Mouse (Mus musculus): ENCODE measurements around the gene Kif27.

DNA sequence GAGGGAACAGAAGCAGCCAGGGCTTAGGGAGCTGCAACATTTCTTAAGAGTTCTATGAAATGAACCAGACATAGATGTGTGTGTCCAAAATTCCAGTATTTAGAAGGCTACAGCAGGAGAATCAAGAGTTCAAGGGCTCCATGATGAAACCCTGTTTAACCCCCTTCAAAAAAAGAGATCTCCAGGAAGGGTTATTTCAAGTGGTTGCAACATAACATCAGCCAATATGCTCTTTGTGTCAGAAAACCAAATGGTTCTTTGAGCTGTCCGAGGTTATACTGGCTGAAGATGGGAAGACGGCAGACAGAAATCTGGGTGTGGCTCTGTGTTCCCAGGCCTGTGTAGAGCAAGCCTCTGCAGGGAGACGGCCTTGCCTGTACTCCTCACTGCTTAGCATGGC is 63.3 kb downstream of the Kif27 start:
- no peak for TF ChIP-seq POLR2A (IDR thresholded peaks at IDR 0.05; ENCODE audit: low read depth, low read length)
- TF ChIP-seq CTCF (IDR thresholded peaks at IDR 0.05; ENCODE audit: extremely low read depth, insufficient read length, insufficient replicate concordance, low read depth, low read length): no peak
